Mouse (Mus musculus) forebrain, embryonic 13.5 days (tissue): ENCODE measurements at regions not wholly inside any gene's neighbourhood (a gene's known extent, or its start where the extent isn't known, plus 50 kb on each side); places are given as distances from the start of the nearest gene placed in this dataset.

Experiments
- ATAC-seq: fragments of 200-750 bp; cut with Nextera tagmentation; 2 replicates; pipeline ENCODE4 v1.8.0; 2017
- H3K27ac ChIP-seq: fragments of 300-500 bp; sonication (generic); 2 replicates; pipeline ENCODE4 v1.5.1; 2015; ENCODE audit warnings: inconsistent platforms, mild to moderate bottlenecking, moderate library complexity
- H3K27me3 ChIP-seq: fragments of 300-500 bp; sonication (generic); 2 replicates; pipeline ENCODE4 v1.6.1; 2015; ENCODE audit warnings: mild to moderate bottlenecking, inconsistent platforms
- H3K36me3 ChIP-seq: fragments of 300-500 bp; sonication (generic); 2 replicates; pipeline ENCODE4 v1.6.1; 2015; ENCODE audit warnings: mild to moderate bottlenecking, inconsistent platforms; ENCODE audit not compliant: poor library complexity, severe bottlenecking
- H3K4me1 ChIP-seq: fragments of 300-500 bp; sonication (generic); 2 replicates; pipeline ENCODE4 v1.6.1; 2015; ENCODE audit warnings: inconsistent platforms
- H3K4me2 ChIP-seq: fragments of 300-500 bp; sonication (generic); 2 replicates; pipeline ENCODE4 v1.6.1; 2015; ENCODE audit warnings: inconsistent platforms, mild to moderate bottlenecking, moderate library complexity
- H3K4me3 ChIP-seq: fragments of 300-500 bp; sonication (generic); 2 replicates; pipeline ENCODE4 v1.5.1; 2015; ENCODE audit warnings: mild to moderate bottlenecking, inconsistent platforms
- H3K9ac ChIP-seq: fragments of 300-500 bp; sonication (generic); 2 replicates; pipeline ENCODE4 v1.6.1; 2015; ENCODE audit warnings: mild to moderate bottlenecking, inconsistent platforms
- H3K9me3 ChIP-seq: fragments of 300-500 bp; sonication (generic); replicated peaks from 2 replicates; pipeline ENCODE4 v1.6.1; 2016; ENCODE audit warnings: inconsistent platforms
- WGBS: fragments of 180-500 bp; shearing (Covaris S2); methylation state at CpG from one replicate; pipeline ENCODE4 v1.1.7; 2015; 5-methylcytosine and 5-hydroxymethylcytosine counted together

- Histone ChIP-seq H3K4me2 (no peak overlapping the region), H3K9ac (no peak overlapping the region), H3K4me1 (no peaks in the 10 kb centered on the region), H3K9me3 (no peaks in the 10 kb centered on the region), H3K27ac (no peak overlapping the region), H3K4me3 (no peak overlapping the region), H3K36me3 (no peaks in the 10 kb centered on the region), H3K27me3 (no peaks in the 10 kb centered on the region)
- WGBS, result 73% methylated on average over 1 of the region's 1 CpGs
- no peak for ATAC-seq
These were observed 578.3 kb downstream of the 1810013L24Rik start for GRCm38 (mm10) chr16:9408196-9408595.

GRCm38 (mm10) chr16:9430509-9430908, 564.9 kb downstream of the Grin2a start:
- Histone ChIP-seq H3K27ac (no peak overlapping the region), H3K27me3 (no peaks in the 10 kb centered on the region), H3K9ac (no peak overlapping the region), H3K4me1 (no peaks in the 10 kb centered on the region), H3K36me3 (no peaks in the 10 kb centered on the region), H3K9me3 (no peaks in the 10 kb centered on the region), H3K4me2 (no peak overlapping the region), H3K4me3 (no peak overlapping the region)
- ATAC-seq, result no peak

- no peak overlapping the region for H3K27ac ChIP-seq
- H3K9me3 ChIP-seq, result no peaks in the 10 kb centered on the region
- H3K4me2 ChIP-seq, result no peak overlapping the region
- no peak for ATAC-seq
- H3K4me3 ChIP-seq, result no peak overlapping the region
- WGBS, result 15% methylated on average over 2 of the region's 2 CpGs
- no peaks in the 10 kb centered on the region for H3K27me3 ChIP-seq
- no peaks in the 10 kb centered on the region for H3K4me1 ChIP-seq
- H3K9ac ChIP-seq, result no peak overlapping the region
- H3K36me3 ChIP-seq, result no peaks in the 10 kb centered on the region
These were observed 556.0 kb downstream of the Grin2a start for GRCm38 (mm10) chr16:9439300-9439856.

GRCm38 (mm10) chr16:9439891-9440290, 555.5 kb downstream of the Grin2a start:
- ATAC-seq, result no peak
- WGBS, result 55% methylated on average over 1 of the region's 1 CpGs

GRCm38 (mm10) chr16:9452058-9452457, 543.3 kb downstream of the Grin2a start:
- Histone ChIP-seq H3K27me3 (no peaks in the 10 kb centered on the region), H3K9me3 (no peaks in the 10 kb centered on the region), H3K9ac (no peak overlapping the region), H3K4me2 (no peak overlapping the region), H3K4me3 (no peak overlapping the region), H3K27ac (no peak overlapping the region), H3K36me3 (no peaks in the 10 kb centered on the region), H3K4me1 (no peaks in the 10 kb centered on the region)
- no peak for ATAC-seq
- WGBS, result 74% methylated on average over 4 of the region's 4 CpGs

More at GRCm38 (mm10) chr16:9439891-9440290, 555.5 kb downstream of the Grin2a start:
- H3K9me3 ChIP-seq, result no peaks in the 10 kb centered on the region
- no peak overlapping the region for H3K4me2 ChIP-seq
- no peak overlapping the region for H3K4me3 ChIP-seq
- H3K36me3 ChIP-seq, result no peaks in the 10 kb centered on the region
- H3K9ac ChIP-seq, result no peak overlapping the region
- H3K27me3 ChIP-seq, result no peaks in the 10 kb centered on the region
- H3K27ac ChIP-seq, result no peak overlapping the region
- H3K4me1 ChIP-seq, result no peaks in the 10 kb centered on the region

DNA sequence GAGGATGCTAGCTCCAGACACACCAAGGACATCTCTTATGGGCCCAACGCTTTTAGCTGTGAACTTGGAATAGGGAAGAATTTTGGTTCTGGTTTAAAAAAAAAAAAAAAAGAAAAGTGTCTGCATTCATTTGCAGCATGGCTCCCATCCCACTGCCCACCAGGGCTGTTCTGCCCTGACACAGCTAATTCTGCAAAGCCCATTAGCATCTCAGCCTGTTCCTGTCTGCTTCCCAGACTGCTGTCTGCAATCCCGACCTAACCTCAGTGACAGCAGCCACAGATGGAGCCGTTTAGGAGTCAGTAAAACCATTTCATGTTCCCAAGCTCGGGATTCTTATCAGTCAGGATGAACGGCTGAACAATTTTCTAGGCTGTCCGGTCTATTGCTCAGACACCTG, 537.8 kb downstream of the Grin2a start:
- WGBS, result 81% methylated on average over 6 of the region's 6 CpGs

GRCm38 (mm10) chr16:9462497-9462896, 532.9 kb downstream of the Grin2a start:
- Histone ChIP-seq H3K27me3 (no peaks in the 10 kb centered on the region), H3K36me3 (no peaks in the 10 kb centered on the region), H3K9me3 (no peaks in the 10 kb centered on the region), H3K9ac (no peak overlapping the region), H3K27ac (no peak overlapping the region), H3K4me3 (no peak overlapping the region), H3K4me2 (no peak overlapping the region), H3K4me1 (no peaks in the 10 kb centered on the region)
- 90% methylated on average over 3 of the region's 3 CpGs for WGBS
- ATAC-seq, result no peak

More for the DNA sequence above, 537.8 kb downstream of the Grin2a start:
- no peak overlapping the region for H3K4me2 ChIP-seq
- ATAC-seq, result no peak
- H3K4me1 ChIP-seq, result no peaks in the 10 kb centered on the region
- H3K9me3 ChIP-seq, result no peaks in the 10 kb centered on the region
- no peak overlapping the region for H3K27ac ChIP-seq
- no peak overlapping the region for H3K9ac ChIP-seq
- H3K36me3 ChIP-seq, result no peaks in the 10 kb centered on the region
- H3K27me3 ChIP-seq, result no peaks in the 10 kb centered on the region
- H3K4me3 ChIP-seq, result no peak overlapping the region

GRCm38 (mm10) chr16:9469394-9469793, 526.0 kb downstream of the Grin2a start:
- WGBS, result 65% methylated on average over 4 of the region's 4 CpGs
- Histone ChIP-seq H3K27me3 (no peaks in the 10 kb centered on the region), H3K9ac (no peak overlapping the region), H3K9me3 (no peaks in the 10 kb centered on the region), H3K27ac (no peak overlapping the region), H3K36me3 (no peaks in the 10 kb centered on the region), H3K4me2 (no peak overlapping the region), H3K4me1 (no peaks in the 10 kb centered on the region), H3K4me3 (no peak overlapping the region)
- ATAC-seq, result no peak

GRCm38 (mm10) chr16:9485291-9485690, 510.1 kb downstream of the Grin2a start:
- H3K27ac ChIP-seq, result no peak overlapping the region
- H3K9ac ChIP-seq, result no peak overlapping the region
- no peaks in the 10 kb centered on the region for H3K36me3 ChIP-seq
- no peaks in the 10 kb centered on the region for H3K9me3 ChIP-seq
- ATAC-seq, result no peak
- 97% methylated on average over 1 of the region's 1 CpGs for WGBS
- H3K4me3 ChIP-seq, result no peak overlapping the region
- H3K4me2 ChIP-seq, result no peak overlapping the region
- H3K27me3 ChIP-seq, result no peaks in the 10 kb centered on the region
- no peaks in the 10 kb centered on the region for H3K4me1 ChIP-seq

GRCm38 (mm10) chr16:9498301-9498700, 497.1 kb downstream of the Grin2a start:
- Histone ChIP-seq H3K27ac (no peak overlapping the region), H3K4me1 (peaks cover 5% of the 10 kb centered on the region; the same call in 1 of the 2 replicates), H3K4me3 (no peak overlapping the region), H3K27me3 (no peaks in the 10 kb centered on the region), H3K4me2 (no peak overlapping the region), H3K9ac (no peak overlapping the region), H3K9me3 (no peaks in the 10 kb centered on the region), H3K36me3 (no peaks in the 10 kb centered on the region)
- no peak for ATAC-seq
- WGBS, result 84% methylated on average over 2 of the region's 2 CpGs

DNA sequence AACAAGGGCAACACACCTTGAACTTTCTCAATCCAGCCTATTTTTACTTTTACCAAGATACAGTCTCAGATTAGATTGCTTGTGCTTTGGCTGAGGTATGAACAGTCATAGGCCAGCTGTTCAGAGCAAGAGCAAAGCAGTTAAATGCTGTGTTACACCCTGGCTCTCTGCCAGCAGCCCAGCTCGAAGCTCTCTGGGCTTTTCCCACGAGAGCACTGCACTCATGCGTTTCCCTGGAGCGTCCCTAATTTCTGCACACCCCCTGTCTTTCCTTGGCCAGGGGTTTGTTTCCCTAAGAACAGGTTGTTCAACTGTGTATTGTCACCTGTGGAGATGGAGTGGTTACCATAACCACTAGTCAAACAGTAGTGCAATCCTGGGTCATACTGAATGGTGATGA, 493.6 kb downstream of the Grin2a start:
- no peaks in the 10 kb centered on the region for H3K36me3 ChIP-seq
- 0 out of 2 replicates have a peak, but pooled peaks have one; percentile 62 for ATAC-seq
- no peak overlapping the region for H3K9ac ChIP-seq
- H3K4me1 ChIP-seq, result peaks cover 5% of the 10 kb centered on the region; the same call in 1 of the 2 replicates
- no peak overlapping the region for H3K4me3 ChIP-seq
- WGBS, result 35% methylated on average over 4 of the region's 4 CpGs
- no peak overlapping the region for H3K4me2 ChIP-seq
- no peak overlapping the region for H3K27ac ChIP-seq
- no peaks in the 10 kb centered on the region for H3K27me3 ChIP-seq
- H3K9me3 ChIP-seq, result no peaks in the 10 kb centered on the region

GRCm38 (mm10) chr16:9509666-9510065, 485.7 kb downstream of the Grin2a start:
- Histone ChIP-seq H3K27me3 (no peaks in the 10 kb centered on the region), H3K9me3 (no peaks in the 10 kb centered on the region), H3K27ac (no peak overlapping the region), H3K9ac (no peak overlapping the region), H3K4me1 (no peaks in the 10 kb centered on the region), H3K36me3 (no peaks in the 10 kb centered on the region), H3K4me2 (no peak overlapping the region), H3K4me3 (no peak overlapping the region)
- WGBS, result 83% methylated on average over 1 of the region's 1 CpGs
- no peak for ATAC-seq

DNA sequence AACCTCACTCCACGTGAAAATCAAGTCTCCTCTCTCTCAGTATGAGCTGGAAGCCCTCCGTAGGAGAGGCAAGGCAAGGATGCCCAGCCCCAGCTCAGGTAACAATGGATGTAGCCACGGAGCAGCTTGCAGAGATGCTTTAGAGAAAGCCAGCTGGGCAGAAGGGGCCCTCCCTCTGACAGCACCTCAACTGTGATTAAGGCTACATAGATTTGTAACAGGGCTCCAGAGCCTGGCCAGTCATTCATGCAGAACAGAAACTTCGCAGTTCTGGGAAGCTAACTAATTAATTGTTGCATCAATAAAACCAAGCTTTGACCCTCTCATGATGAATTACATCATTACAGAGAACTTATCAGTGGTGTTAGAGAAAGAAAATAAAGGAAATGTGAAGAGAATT, 480.8 kb downstream of the Grin2a start:
- H3K9me3 ChIP-seq, result peaks cover 3% of the 10 kb centered on the region; the same call in 1 of the 2 replicates
- H3K9ac ChIP-seq, result no peak overlapping the region
- no peaks in the 10 kb centered on the region for H3K27me3 ChIP-seq
- no peaks in the 10 kb centered on the region for H3K36me3 ChIP-seq
- 30% methylated on average over 4 of the region's 4 CpGs for WGBS
- no peak overlapping the region for H3K4me2 ChIP-seq
- no peak overlapping the region for H3K4me3 ChIP-seq
- H3K4me1 ChIP-seq, result no peaks in the 10 kb centered on the region
- no peak overlapping the region for H3K27ac ChIP-seq
- no peak for ATAC-seq
